Mouse (Mus musculus) testis, adult 2 months (tissue): ENCODE measurements around the gene Sctr.

Source experiments
- CTCF ChIP-seq: fragments of 200-500 bp; IDR thresholded peaks from 2 replicates; pipeline ENCODE4 v1.5.1; 2012; ENCODE audit warnings: low read depth, mild to moderate bottlenecking, inconsistent platforms, low read length, moderate library complexity; ENCODE audit not compliant: control insufficient read depth, insufficient read depth, insufficient replicate concordance
- POLR2A ChIP-seq: fragments of 200-500 bp; IDR thresholded peaks from 2 replicates; pipeline ENCODE4 v1.6.1; 2012; ENCODE audit warnings: low read depth, mild to moderate bottlenecking, inconsistent platforms, low read length, moderate library complexity; ENCODE audit not compliant: control insufficient read depth

- TF ChIP-seq CTCF, result no peak
- no peak for TF ChIP-seq POLR2A
Observed at GRCm38 (mm10) chr1:120056236-120056635, 49.5 kb downstream of the Sctr start.
